Comparison of ENCODE assay signal across 21 mouse cellular contexts in the genomic region with DNA sequence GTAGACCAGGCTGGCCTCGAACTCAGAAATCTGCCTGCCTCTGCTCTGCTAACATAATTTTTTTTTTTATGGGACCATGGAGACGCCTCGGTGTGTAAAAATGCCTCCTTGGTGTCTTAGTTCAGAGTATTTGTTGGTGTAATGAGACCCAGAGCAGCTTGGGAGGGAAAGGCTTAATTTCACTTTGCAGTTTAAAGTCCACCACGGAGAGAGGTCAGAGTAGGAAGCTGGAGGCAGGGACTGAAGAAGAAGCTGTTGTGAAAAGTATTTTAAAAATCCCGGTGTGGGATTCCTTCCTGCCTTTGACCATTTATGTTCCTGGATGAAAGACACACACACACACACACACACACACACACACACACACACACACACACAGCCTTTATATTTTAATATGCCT. TPM values are rescaled to one million over a fixed set of nuclear protein-coding genes. Genes with fewer than 3 reads are reported as not detected.
DNase-seq lines count a peak whose midpoint lies in the region; ATAC-seq and TF ChIP-seq lines count a peak whose summit lies in the region.
"Had no signal": no experiment of that assay in that cellular context is flagged by ENCODE, and none has a peak within 500 bp of the region (broad histone marks: within the 10 kb centered on the region; RNA-seq: fewer than 3 reads in every experiment).

No protein-coding gene starts in this region.

- no peaks in the 10 kb centered on the region for H3K36me3 ChIP-seq in kidney, embryonic 14.5 days (ENCODE audit: control insufficient read depth, insufficient read depth, low read length)
- H3K36me3 ChIP-seq in intestine, embryonic 15.5 days, result no peaks in the 10 kb centered on the region
- no peaks in the 10 kb centered on the region for H3K36me3 ChIP-seq in intestine, postnatal 0 days (ENCODE audit: control insufficient read depth, insufficient read depth)
- H3K36me3 ChIP-seq: embryonic facial prominence, embryonic 10.5 days; heart, embryonic 10.5 days; hindbrain, embryonic 12.5 days had no signal

- peak; percentile 17 for DNase-seq in kidney, adult 18-20 months
- DNase-seq in yolk sac, embryonic 10.5 days (ENCODE audit: low spot score), result peak; percentile 45
- no peak for DNase-seq in testis, postnatal 14 days (ENCODE audit: low spot score)
- DNase-seq: adrenal gland, postnatal 25 days; cerebellum, adult 18-20 months; cerebellum, adult 9-11 months; cerebellum, postnatal 36 days; gastrocnemius, adult 2 months; gastrocnemius, postnatal 25 days; heart, postnatal 10 days; heart, postnatal 4 days had no signal

- H3K27me3 ChIP-seq in kidney, embryonic 14.5 days (ENCODE audit: control insufficient read depth, insufficient read depth, low read length), result no peaks in the 10 kb centered on the region
- no peaks in the 10 kb centered on the region for H3K27me3 ChIP-seq in intestine, embryonic 15.5 days (replicated peaks)
- H3K27me3 ChIP-seq in intestine, postnatal 0 days (replicated peaks; ENCODE audit: control insufficient read depth, insufficient read depth, low read length), result no peaks in the 10 kb centered on the region
- H3K27me3 ChIP-seq: CH12.LX; hindbrain, embryonic 12.5 days; Patski had no signal

- no peak overlapping the region for H3K9ac ChIP-seq in kidney, embryonic 14.5 days (ENCODE audit: low read depth, low read length)
- no peak overlapping the region for H3K9ac ChIP-seq in intestine, embryonic 15.5 days
- H3K9ac ChIP-seq in intestine, postnatal 0 days (ENCODE audit: low read depth, low read length), result no peak overlapping the region
- H3K9ac ChIP-seq: hindbrain, embryonic 12.5 days had no signal

- H3K9me3 ChIP-seq in kidney, embryonic 14.5 days (ENCODE audit: control insufficient read depth, low read length), result no peaks in the 10 kb centered on the region
- no peaks in the 10 kb centered on the region for H3K9me3 ChIP-seq in intestine, embryonic 15.5 days
- H3K9me3 ChIP-seq in intestine, postnatal 0 days (ENCODE audit: control insufficient read depth), result no peaks in the 10 kb centered on the region
- H3K9me3 ChIP-seq: embryonic facial prominence, embryonic 10.5 days; heart, embryonic 10.5 days; hindbrain, embryonic 12.5 days had no signal

- no peak overlapping the region for H3K4me2 ChIP-seq in kidney, embryonic 14.5 days (replicated peaks; ENCODE audit: low read depth, low read length)
- H3K4me2 ChIP-seq in intestine, embryonic 15.5 days (replicated peaks), result no peak overlapping the region
- no peak overlapping the region for H3K4me2 ChIP-seq in intestine, postnatal 0 days (replicated peaks; ENCODE audit: low read depth)
- H3K4me2 ChIP-seq: hindbrain, embryonic 12.5 days had no signal

- 67% methylated on average over 5 of the region's 5 CpGs for WGBS in kidney, embryonic 14.5 days
- WGBS in intestine, embryonic 15.5 days, result 72% methylated on average over 5 of the region's 5 CpGs
- 43% methylated on average over 5 of the region's 5 CpGs for WGBS in intestine, postnatal 0 days

- no peak overlapping the region for H3K27ac ChIP-seq in kidney, embryonic 14.5 days (ENCODE audit: low read depth, low read length)
- no peak overlapping the region for H3K27ac ChIP-seq in intestine, embryonic 15.5 days
- H3K27ac ChIP-seq in intestine, postnatal 0 days (ENCODE audit: low read depth, low read length), result peak overlapping the region; percentile 70
- H3K27ac ChIP-seq: embryonic facial prominence, embryonic 10.5 days; gastrocnemius, adult 2 months; heart, embryonic 10.5 days; hindbrain, embryonic 12.5 days had no signal

- TF ChIP-seq CTCF in intestine, postnatal 0 days (IDR thresholded peaks at IDR 0.05; ENCODE audit: low read depth), result no peak

- no peaks in the 10 kb centered on the region for H3K4me1 ChIP-seq in kidney, embryonic 14.5 days (ENCODE audit: control insufficient read depth, insufficient read depth, low read length)
- H3K4me1 ChIP-seq in intestine, embryonic 15.5 days (replicated peaks), result no peaks in the 10 kb centered on the region
- H3K4me1 ChIP-seq in intestine, postnatal 0 days (replicated peaks; ENCODE audit: control insufficient read depth, insufficient read depth, low read length), result no peaks in the 10 kb centered on the region
- H3K4me1 ChIP-seq: embryonic facial prominence, embryonic 10.5 days; heart, embryonic 10.5 days; hindbrain, embryonic 12.5 days had no signal

- H3K4me3 ChIP-seq in kidney, embryonic 14.5 days (ENCODE audit: low read length), result no peak overlapping the region
- no peak overlapping the region for H3K4me3 ChIP-seq in intestine, embryonic 15.5 days (replicated peaks)
- H3K4me3 ChIP-seq in intestine, postnatal 0 days (ENCODE audit: low read depth, low read length), result no peak overlapping the region
- H3K4me3 ChIP-seq: embryonic facial prominence, embryonic 10.5 days; gastrocnemius, adult 2 months; heart, embryonic 10.5 days; hindbrain, embryonic 12.5 days had no signal

- no peak for ATAC-seq in kidney, embryonic 14.5 days (ENCODE audit: low FRiP score, low TSS enrichment)
- ATAC-seq in intestine, embryonic 15.5 days, result peak; percentile 35; the same call in 1 of the 2 replicates
- ATAC-seq in intestine, postnatal 0 days, result no peak
- ATAC-seq: activated CD4-positive, CD25-positive, alpha-beta regulatory T cell, adult 4 months; forebrain, embryonic 14.5 days; Patski had no signal

RNA-seq across cellular contexts. Expression of gene Vkorc1l1, which starts 15.8 kb away (rescaled TPM):
- polyA plus RNA-seq in kidney, embryonic 14.5 days (2014; fragmentation: Nextera tagmentation; extraction: Ambion mirVana), result 20.7 and 24.6 TPM in 2 replicates
- 26.5 and 30.9 TPM in 2 replicates for polyA plus RNA-seq in intestine, embryonic 15.5 days (2015; fragmentation: Nextera tagmentation; extraction: Ambion mirVana)
- polyA plus RNA-seq in intestine, postnatal 0 days (2015; fragmentation: Nextera tagmentation; extraction: Ambion mirVana), result 84.7 and 92.1 TPM in 2 replicates

RNA-seq across cellular contexts. Expression of gene Nupr1l, which starts 17.6 kb away (rescaled TPM):
- polyA plus RNA-seq in kidney, embryonic 14.5 days (2014; fragmentation: Nextera tagmentation; extraction: Ambion mirVana), result 3.4 and 3.5 TPM in 2 replicates
- 1.8 and 1.9 TPM in 2 replicates for polyA plus RNA-seq in intestine, embryonic 15.5 days (2015; fragmentation: Nextera tagmentation; extraction: Ambion mirVana)
- 3.3 and 3.8 TPM in 2 replicates for polyA plus RNA-seq in intestine, postnatal 0 days (2015; fragmentation: Nextera tagmentation; extraction: Ambion mirVana)
- polyA plus RNA-seq: activated CD4-positive, CD25-positive, alpha-beta regulatory T cell, adult 4 months had no signal

RNA-seq across cellular contexts. Expression of gene Phkg1, which starts 27.6 kb away (rescaled TPM):
- 0.15 and 0.21 TPM in 2 replicates for polyA plus RNA-seq in kidney, embryonic 14.5 days (2014; fragmentation: Nextera tagmentation; extraction: Ambion mirVana)
- polyA plus RNA-seq in intestine, embryonic 15.5 days (2015; fragmentation: Nextera tagmentation; extraction: Ambion mirVana), result 0.08 and 0.16 TPM in 2 replicates
- not detected in 2 replicates for polyA plus RNA-seq in intestine, postnatal 0 days (2015; fragmentation: Nextera tagmentation; extraction: Ambion mirVana)

RNA-seq across cellular contexts. Expression of gene Zbed5, which starts 30.4 kb away (rescaled TPM):
- 8.0 and 8.7 TPM in 2 replicates for polyA plus RNA-seq in kidney, embryonic 14.5 days (2014; fragmentation: Nextera tagmentation; extraction: Ambion mirVana)
- polyA plus RNA-seq in intestine, embryonic 15.5 days (2015; fragmentation: Nextera tagmentation; extraction: Ambion mirVana), result 2.4 and 3.2 TPM in 2 replicates
- polyA plus RNA-seq in intestine, postnatal 0 days (2015; fragmentation: Nextera tagmentation; extraction: Ambion mirVana), result 1.8 and 2.4 TPM in 2 replicates

RNA-seq across cellular contexts. Expression of gene Chchd2, which starts 38.7 kb away (rescaled TPM):
- 1,010 and 1,332 TPM in 2 replicates for polyA plus RNA-seq in kidney, embryonic 14.5 days (2014; fragmentation: Nextera tagmentation; extraction: Ambion mirVana)
- polyA plus RNA-seq in intestine, embryonic 15.5 days (2015; fragmentation: Nextera tagmentation; extraction: Ambion mirVana), result 990 and 1,082 TPM in 2 replicates
- 1,534 and 1,607 TPM in 2 replicates for polyA plus RNA-seq in intestine, postnatal 0 days (2015; fragmentation: Nextera tagmentation; extraction: Ambion mirVana)
